Mouse (Mus musculus): Measurements from ENCODE around the gene Rgs7bp.

Gene Rgs7bp

DNA sequence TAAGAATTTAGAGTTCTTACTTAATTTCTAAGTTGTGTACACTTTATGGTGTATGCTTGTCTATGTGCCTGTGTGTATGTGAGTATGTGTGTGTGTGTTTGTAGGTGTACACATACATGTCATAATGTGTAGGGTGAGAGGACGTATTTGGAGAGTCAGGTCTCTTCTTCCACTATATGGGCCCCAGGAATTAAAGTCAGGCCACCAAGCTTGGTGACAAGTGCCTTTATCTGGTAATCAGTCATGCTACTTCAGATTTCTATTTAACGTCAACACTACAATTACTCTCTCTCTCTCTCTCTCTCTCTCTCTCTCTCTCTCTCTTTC is 51.9 kb downstream of the Rgs7bp start:
- no peak for DNase-seq

DNA sequence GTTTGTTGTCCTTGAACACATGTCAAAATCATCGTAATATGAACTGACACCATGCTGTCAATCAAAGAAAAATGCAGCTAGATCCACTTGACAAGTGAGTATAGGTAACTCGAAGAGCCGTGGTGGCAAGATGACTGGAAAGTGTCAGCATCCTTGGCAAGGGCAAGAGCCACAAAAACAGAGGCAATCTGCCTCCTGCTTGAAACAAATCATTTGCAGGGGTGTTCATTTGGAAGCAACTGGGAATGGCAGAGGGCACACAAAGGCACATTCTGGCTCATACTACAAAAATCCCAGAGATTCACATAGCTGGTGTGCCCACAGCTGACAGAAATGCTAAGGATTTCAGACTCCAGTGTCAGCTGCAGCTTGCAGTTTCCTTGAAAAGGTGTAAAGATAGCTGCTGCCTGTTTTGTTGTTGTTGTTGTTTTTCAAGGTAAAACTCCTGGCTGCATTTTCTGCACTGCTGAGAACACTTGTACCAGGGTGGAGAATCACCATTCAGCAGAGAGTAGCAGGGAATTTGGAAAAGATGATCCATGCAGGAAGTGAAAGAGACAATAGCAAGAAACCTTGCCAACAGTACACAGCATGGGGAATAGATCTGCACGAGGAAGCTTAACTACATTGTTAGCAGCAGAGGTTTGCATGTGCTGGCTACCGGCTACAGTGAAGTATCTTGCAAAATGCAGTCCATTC is 52.4 kb downstream of the Rgs7bp start:
- DNase-seq: no peak

DNA sequence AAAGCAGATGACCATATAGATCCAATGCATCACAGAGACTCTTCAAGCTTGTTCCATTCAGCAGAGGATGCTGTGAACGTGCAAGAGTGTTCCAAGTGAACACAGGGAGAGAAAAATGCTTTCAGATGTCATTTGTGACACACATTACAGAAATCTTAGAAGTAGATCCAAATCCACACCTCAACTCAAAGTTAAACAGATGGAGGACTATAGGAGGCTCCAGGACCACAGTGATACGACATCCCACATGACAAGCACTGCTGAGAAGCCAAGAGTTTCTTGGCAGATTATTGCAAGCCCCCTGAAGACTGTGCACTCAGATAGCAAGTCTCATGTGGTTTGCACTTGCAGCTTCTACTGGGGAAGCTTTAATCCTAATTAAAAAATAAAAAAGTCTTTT is 53.0 kb downstream of the Rgs7bp start:
- DNase-seq: no peak

DNA sequence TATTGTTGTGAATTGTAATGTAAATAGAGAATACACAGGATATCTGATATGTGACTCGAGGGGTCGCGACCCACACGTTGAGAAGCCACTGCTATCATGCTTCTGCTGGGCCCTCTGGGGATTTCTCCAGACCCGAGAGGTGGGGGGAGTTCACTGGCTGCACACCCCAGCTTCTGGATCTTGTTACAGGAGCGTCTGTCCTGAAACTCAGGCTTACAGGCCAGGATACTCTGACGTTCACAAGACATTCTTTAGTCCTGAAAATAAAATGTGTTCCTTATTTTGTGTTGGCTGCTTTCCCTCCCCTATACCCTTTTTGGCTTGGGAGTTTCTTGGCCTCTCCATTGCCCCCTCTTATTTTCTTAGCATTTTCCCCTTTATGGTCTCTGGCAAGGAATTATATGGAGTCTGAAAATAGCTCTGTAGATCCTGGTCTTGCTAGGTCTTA is 65.9 kb downstream of the Rgs7bp start:
- DNase-seq: no peak

DNA sequence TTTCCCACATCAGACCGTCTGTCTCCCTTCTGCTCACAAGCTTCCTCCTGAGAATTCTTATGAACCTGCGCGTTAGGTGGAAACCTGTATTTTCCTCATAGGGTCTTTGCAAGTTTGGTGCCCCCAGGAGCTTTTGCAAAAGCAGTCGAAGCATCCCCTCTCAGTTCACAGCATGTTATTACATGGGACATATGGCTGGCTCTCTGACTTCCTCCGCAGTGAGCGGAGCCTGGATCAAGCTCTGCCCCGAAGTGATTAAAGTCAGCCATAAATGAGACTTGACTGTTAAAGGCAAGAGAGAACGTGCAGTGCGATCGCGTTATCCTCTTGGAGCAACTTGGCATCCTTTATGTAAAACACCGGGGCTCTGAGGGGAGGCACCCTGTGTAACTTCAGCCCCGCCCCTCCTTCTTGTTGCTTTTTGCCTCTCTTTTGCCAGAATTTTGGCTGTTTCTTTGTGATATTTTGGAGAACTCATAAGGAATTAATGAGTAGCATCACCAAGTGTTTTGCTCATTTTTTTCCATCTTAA is 66.7 kb downstream of the Rgs7bp start:
- no peak for DNase-seq

DNA sequence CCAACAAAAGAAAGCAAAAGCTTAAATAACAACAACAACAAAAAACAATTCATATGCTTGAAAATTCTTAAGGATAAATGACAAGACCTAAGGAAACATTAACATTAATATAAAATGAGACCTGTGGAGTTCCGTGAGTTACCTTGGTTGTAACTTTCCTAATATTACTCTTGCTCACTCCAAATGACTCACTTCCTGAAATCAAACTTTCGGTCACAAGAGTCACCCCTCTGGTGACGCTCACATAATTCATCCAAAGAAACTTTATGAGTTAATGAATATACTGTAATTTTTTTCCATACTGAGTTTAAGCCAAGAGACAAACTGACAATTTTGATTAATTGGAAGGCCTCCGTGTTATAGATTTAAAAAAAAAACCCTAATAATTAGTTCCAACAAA is 69.0 kb downstream of the Rgs7bp start:
- DNase-seq: no peak

DNA sequence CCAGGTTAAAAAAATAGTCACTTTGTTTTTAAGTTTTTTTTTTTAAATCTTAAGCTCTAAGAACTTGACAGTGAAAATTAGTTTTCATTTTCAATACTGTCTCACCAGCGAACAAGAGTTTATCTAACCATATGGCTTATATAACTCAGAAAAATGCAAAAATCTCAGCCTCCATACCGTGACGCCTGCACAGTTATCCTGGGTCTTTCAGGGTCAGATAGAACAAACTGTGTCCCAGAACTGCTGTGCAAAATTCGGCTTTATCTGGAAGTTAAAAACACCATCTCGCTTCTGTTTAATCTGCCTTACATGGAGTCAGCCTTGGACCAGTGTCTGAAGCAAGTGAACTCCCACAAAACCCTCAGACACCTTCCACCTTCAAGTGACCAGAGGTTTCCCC is 70.7 kb downstream of the Rgs7bp start:
- DNase-seq: no peak

DNA sequence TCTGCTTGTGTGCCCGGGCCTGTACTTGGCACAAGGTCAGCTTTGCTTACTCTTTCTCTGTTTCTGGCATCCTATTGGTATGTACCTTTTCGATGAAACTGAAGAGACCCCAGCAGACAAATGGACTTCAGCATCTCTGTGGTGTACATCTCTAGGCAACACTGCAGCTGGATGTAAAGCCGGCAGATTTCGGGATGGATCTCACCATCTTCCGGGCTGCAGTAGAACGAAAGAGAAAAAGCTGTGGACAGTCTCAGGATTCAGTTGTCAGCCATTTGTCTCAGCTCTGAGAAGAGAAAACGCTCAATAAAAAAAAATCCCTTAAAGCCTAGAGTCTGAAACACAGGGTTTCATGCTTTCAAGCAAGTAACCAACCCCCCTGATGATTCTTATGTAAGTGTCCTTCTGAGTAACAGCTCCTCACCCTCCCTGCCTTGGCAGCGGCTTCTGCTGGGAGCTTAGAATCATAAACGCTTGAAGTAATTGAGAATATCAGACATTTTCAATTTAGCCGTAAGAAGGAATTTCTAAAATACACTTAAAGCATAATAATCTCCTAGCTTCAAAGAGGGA is 71.9 kb downstream of the Rgs7bp start:
- DNase-seq: no peak

DNA sequence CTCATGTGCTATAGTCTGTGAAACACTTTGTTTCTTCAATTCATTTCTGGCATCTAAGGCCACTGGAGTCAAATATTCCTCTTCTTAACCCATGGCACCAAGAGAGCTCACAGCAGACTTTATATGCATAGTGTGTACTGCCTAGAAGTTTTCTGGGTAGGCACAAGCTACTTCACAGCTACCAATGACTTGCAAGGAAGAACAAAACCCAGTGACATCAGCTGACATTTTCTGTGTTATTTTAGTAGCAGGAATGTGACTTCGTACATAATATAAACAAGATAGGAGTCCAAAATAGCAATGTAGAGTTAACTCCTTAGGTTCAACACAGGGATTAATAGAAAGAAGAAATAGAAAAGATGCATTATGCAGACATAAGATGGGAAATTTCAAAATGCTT is 76.6 kb downstream of the Rgs7bp start:
- no peak for DNase-seq

DNA sequence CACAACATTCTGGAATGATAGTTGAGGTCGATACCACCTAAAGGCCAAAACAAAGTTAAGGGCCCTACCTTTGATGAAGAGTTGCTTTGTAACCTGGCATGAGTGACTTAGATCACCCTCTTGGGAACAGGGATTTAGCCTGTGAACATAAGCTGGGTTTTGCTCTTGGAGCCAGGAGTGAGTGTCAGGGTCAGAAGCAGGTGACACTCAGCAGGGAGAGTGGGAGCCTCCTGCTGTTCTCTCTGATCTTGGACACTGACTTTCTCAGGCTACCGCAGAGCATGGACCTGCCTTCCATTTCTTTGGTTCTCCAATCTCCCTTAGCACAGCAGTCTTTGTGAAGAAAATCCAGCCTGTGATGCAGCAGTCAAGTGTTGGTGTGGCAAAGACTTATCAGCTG is 87.2 kb downstream of the Rgs7bp start:
- DNase-seq: no peak

DNA sequence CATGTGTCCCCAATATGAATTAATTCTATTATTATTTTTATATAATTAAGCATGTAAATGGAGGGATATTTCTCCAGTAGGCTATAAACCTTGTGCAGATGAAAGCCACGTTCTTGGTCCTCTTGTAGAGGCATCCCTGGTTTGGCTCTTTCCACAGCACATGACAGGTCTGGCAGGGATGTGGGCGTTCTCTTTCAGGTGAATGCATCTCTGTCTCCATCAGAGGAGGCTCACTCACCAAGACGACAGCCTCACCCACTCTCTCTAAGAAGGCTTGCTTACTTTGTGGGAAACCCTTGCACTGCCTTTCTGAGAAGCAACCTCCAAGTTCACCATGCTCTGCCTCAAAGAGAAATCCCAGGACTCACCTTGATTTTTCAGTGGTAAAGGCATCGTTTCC is 91.0 kb downstream of the Rgs7bp start:
- no peak for DNase-seq

DNA sequence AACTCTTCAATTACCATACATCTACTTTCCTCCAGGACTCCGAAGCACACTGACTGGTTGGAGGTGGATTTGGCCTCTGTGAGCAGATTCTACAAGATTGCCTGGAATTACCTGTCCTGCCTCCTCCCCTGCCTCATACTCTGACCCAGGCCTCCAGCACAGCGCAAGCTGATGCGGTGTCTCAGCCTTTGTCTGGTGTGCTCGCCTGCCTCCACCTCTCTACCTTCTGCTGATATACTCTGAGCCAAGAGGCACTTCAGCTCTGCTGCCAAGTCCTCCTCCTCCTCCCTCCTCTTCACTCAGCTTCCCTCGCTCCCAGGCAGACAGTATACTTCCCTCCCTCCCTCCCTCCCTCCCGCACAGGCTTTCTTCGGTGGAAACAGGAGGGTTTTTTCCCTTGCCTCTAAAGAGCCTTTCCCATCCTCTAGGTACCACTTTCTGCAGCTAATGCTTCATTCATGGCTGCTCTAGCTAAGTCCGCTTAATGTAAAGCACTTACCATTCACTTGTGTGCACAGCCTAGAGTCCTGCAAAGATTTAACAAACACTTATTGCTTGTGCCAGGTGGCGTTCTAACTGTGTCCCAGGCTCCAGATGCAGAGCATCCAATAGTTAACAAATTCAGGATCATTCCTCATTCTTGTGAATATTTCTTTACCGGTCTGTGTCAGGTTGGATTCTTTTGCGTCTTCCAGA is 91.9 kb downstream of the Rgs7bp start:
- no peak for DNase-seq

DNA sequence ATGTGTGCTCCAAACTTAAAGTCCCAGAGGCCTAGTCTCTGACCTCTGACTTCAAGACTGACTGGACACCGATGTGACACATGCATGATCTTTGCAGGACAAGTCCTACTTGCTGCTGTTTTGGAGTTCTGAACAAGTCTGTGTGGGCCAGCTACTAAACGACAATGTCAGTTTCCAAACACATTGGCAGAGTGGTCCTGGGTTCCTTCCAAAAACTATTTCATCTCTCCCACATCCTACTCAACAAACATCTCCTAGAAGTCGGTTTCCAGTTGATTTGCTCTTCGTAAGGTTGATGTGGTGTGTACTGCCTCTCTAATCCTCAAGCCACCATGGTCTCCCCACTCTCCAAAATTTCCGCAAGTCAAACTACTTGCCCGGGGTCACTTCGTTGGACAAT is 92.6 kb downstream of the Rgs7bp start:
- DNase-seq: no peak

DNA sequence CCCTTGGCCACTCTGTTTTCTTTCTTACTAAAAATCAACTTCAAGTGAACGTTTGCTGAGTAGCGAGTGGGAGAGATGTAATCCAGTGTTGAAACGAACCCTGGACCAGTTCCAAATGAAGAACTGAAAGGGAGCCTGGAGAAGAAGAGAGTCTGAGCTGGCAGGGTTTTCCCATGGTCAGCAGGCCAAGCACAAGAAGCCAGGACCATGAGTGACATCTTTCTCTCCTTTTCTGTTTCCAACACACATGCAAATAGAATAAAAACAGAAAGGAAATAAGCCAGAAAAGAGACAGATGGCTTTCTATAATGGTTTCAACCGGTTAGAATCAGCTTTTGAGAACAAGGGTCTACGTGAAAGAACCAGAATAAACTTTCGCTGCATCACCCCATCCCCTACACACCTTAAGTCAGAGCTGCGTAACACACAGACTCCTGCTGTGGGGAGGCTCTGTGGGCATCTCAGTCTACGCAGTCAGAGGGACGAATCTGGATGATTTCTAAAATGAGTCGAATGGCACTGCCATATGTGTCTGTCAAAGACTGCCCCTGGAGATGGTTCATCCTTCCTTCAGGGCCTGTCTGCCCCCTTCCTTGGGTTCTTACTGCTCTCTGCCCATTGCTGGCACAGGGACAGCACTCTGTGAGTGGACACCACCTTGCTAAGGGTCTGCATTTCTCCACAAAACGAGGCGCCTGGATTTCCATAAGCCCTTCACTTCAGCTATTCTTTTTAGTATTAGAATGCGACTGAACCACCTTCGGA is 93.6 kb downstream of the Rgs7bp start:
- DNase-seq: no peak

DNA sequence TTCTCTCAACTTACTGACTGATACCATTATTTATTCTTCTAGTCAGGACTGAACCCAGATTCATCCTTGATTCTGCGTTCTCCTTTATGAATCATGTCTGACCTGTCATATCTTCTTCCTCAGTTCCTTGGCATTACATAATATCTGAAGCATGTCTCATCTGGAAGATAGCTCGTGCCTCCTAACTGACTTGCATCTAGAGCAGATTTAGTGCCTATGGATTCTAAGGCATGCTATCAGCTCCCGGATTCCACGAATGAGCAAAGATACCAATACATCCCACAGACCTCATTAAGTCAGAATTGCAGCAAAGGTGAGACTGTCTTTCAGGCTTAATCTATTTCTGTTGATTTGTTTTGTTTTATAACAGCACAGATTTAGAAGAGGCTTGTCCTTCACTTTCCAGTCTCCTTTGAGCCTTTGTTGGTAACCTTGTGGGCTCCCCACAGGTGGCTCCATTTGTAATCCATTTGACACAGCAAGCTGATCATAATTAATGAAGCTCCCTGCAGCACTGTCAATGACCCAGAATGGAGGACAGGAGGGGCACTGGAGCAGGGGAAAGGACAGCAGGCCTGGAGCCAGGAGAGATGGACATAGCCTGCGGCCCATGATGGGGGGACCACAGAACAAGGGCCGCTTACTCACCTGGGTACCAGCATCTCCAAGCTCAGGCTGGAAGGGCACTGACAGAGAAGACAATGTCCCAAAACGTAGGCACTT is 94.4 kb downstream of the Rgs7bp start:
- no peak for DNase-seq

DNA sequence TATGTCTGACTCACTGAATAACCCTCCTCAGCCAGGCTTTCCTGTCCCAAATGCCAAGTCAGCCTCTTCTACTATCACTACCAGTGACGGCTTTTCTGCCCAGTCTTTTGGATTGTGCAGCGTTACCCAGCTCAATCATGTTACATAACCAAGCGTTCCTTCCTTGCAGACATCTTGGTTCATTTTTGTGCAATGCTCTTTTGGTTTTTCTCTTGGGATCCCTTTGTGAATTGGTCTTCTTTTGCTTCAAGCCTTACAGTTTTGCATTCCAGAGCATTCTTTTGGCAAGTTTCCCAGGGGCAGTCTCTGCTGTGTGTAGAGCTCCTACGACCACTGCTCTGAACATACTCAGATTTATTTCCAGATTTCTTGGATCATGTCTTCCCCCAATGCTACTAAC is 95.0 kb downstream of the Rgs7bp start:
- no peak for DNase-seq

DNA sequence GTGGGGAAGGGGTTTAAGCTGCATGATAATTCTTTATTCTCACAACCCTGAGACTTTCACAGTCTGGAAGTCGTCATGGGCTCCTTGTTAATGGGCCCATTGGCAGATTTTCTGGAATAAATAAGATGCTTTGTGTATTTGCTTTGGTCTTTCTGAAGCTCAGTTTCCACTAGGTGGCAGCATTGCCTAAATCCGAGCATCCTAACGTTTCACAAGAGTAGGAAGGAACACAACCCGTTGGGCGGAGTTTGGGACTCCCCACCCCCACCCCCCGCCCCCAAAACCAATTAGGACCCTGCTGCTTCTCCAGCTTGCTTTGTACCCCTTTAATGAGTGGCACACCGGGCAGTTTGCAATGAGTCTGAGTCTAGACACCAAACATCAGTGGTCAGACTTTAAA is 106.8 kb downstream of the Rgs7bp start:
- DNase-seq: peak; percentile 64

DNA sequence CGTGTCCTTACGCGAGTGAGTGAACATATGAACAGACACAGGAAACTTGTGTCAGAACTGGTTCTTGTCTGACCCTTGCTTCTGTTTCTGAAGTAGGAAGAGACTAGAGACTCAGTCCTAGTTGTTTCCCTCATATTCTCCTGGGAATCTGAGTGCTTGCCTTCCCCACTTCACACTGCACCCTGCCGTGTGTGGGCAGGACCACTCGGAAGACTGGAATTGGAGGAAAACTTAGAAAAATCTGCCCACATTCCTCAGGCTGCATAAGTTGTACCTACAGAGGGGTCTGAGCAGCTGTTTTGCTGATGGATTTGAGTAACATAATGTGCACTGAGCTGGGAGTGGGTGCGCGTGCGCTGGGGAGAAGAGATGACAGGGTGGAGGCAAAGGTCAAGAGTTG is 114.2 kb downstream of the Rgs7bp start:
- no peak for DNase-seq

DNA sequence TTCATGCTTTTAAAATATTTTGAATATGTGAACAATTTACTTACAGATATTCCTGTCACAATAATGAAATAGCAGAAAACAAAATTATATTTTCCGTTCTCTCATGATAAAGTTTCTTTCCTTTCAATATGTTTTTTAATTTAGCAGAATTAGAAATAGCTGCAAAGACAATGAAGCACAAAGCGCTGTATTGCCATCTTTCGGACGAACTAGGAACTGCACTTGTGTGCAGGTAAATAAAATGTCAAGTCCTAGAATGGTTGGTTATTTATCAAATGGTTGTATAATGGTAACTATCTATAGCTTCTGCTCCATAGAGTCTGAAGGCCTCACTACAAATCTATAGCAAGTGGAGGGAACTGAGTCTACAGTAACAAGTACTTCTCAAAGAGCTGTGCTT is 114.9 kb downstream of the Rgs7bp start:
- DNase-seq: peak; percentile 69

DNA sequence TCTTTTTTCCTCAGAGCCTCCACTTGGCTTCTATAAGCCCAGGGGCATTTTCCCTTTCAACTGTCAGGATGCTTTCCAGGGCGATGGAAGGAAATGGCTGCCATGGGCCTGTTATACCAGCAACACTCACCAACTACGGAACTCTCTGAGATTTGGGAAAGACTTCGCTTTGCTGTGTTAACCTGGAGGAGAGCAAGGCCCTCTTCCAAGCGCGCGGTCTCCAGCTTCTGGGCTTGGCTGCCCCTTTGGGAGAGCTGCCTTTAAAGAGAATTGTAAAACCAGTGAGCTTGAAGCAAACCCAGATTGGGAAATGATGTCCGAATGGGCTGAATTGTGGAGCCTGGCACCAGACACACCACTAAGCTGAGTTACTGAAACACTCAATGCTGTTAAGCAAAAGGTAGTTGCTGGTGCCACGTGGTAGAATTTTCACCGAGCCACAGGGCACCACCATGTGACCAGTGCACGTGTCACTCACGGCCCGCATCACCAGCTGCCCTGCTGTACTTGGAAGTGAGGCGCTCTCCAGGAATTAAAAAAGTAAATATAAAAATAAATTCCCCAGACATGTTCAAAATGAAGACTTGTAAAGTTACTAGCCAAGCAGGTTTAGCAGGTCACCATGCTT is 115.7 kb downstream of the Rgs7bp start:
- DNase-seq: peak; percentile 13

DNA sequence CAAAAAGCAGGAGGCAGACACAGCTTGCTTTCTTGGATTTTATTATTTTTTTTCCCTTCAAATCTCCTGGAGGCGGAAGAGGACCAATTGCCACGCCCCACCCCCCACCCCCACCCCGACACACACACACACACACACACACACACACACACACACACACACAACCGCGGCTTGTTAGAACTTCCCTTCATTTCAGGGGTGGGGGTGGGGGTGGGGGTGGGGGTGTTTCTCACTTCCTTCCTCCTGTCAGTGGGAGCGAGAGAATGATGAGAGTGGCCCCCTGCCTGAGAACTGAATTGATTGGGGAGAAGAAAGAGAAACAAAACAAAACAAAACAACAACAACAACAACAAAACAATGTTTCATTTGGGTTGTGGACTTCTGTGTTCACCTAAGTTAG is 117.0 kb downstream of the Rgs7bp start:
- DNase-seq: no peak

DNA sequence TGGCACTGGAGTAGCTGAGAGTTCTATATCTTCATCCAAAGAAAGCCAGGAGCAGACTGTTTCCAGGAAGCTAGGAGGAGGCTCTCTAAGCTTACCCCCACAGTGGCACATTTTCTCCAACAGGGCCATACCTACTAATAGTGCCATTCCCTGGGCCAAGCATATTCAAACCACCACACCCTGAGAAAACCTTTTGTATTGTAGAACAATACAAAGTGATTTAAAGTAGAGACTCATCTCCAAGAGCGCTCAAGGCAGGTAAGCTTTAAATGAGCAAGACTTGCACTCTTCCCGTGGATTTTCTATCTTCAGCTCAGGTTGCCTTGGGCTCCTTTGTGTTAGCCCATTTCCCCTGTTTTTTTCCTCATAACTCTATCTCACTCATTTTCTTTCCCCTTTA is 118.1 kb downstream of the Rgs7bp start:
- no peak for DNase-seq
